Mouse (Mus musculus) yolk sac, embryonic 10.5 days (tissue): ENCODE results near the gene Sstr2.
"Not testable (repeated sequence)": the region's sequence is repeated elsewhere in the genome, so short reads cannot be mapped to it uniquely, and the experiment has no call there.

Source experiments
- DNase-seq: peaks from one replicate; pipeline ENCODE4 v3.0.0-alpha.2; 2017; ENCODE audit warnings: low spot score

Gene Sstr2

GRCm38 (mm10) chr11:113658319-113658718 is 39.2 kb downstream of the Sstr2 start:
- no peak for DNase-seq

- no peak for DNase-seq
These were observed 39.6 kb downstream of the Sstr2 start for GRCm38 (mm10) chr11:113658763-113659162.

GRCm38 (mm10) chr11:113660213-113660612 is 41.1 kb downstream of the Sstr2 start:
- not testable (repeated sequence) for DNase-seq

GRCm38 (mm10) chr11:113660940-113661339 is 41.8 kb downstream of the Sstr2 start:
- DNase-seq: no peak

- no peak for DNase-seq
These were observed 42.8 kb downstream of the Sstr2 start for GRCm38 (mm10) chr11:113661835-113662351.

- DNase-seq: no peak
These were observed 45.1 kb downstream of the Sstr2 start for GRCm38 (mm10) chr11:113664279-113664678.

GRCm38 (mm10) chr11:113666205-113666604 is 47.1 kb downstream of the Sstr2 start:
- DNase-seq: no peak

- peak; percentile 49 for DNase-seq
These were observed 47.5 kb downstream of the Sstr2 start for GRCm38 (mm10) chr11:113666648-113667047.

GRCm38 (mm10) chr11:113667122-113667521 is 48.0 kb downstream of the Sstr2 start:
- DNase-seq: peak; percentile 71

- peak; percentile 31 for DNase-seq
These were observed 48.6 kb downstream of the Sstr2 start for GRCm38 (mm10) chr11:113667704-113668103.

- DNase-seq: no peak
These were observed 49.7 kb downstream of the Sstr2 start for GRCm38 (mm10) chr11:113668857-113669256.

GRCm38 (mm10) chr11:113669711-113670110 is 50.6 kb downstream of the Sstr2 start:
- no peak for DNase-seq

- no peak for DNase-seq
These were observed 54.5 kb downstream of the Sstr2 start for GRCm38 (mm10) chr11:113673614-113674013.

- no peak for DNase-seq
These were observed 55.5 kb downstream of the Sstr2 start for GRCm38 (mm10) chr11:113674595-113674994.
